Mouse (Mus musculus) olfactory bulb, adult 2 months (tissue): ENCODE results near the gene Foxk1. TPM values are rescaled to one million over a fixed set of nuclear protein-coding genes. Genes with fewer than 3 reads are reported as not detected.

Source experiments
- H3K27ac ChIP-seq: fragments of 200-500 bp; 2 replicates; pipeline ENCODE4 v1.5.1; 2012; ENCODE audit warnings: low read depth, low read length; ENCODE audit not compliant: insufficient read depth
- H3K4me1 ChIP-seq: fragments of 200-500 bp; 2 replicates; pipeline ENCODE4 v1.6.1; 2012; ENCODE audit warnings: low read length; ENCODE audit not compliant: control insufficient read depth, insufficient read depth
- H3K4me3 ChIP-seq: fragments of 200-500 bp; 2 replicates; pipeline ENCODE4 v1.5.1; 2012; ENCODE audit warnings: mild to moderate bottlenecking, low read depth, low read length, moderate library complexity; ENCODE audit not compliant: insufficient read depth
- CTCF ChIP-seq: fragments of 200-500 bp; IDR thresholded peaks from 2 replicates; pipeline ENCODE4 v1.5.1; 2012; ENCODE audit warnings: low read depth, mild to moderate bottlenecking, low read length, moderate library complexity; ENCODE audit not compliant: insufficient read depth
- POLR2A ChIP-seq: fragments of 200-500 bp; IDR thresholded peaks from 2 replicates; pipeline ENCODE4 v1.6.1; 2012; ENCODE audit warnings: mild to moderate bottlenecking, low read depth, low read length, moderate library complexity; ENCODE audit not compliant: insufficient read depth
- WGBS: fragments of 180-500 bp; shearing (Covaris S2); methylation state at CpG from one replicate; pipeline ENCODE4 v1.1.7; 2018; 5-methylcytosine and 5-hydroxymethylcytosine counted together
- polyA plus RNA-seq: library from polyadenylated mRNA; stranded (reverse); fragments of >200 nt; gene quantifications from 2 replicates; pipeline ENCODE4 v1.2.4, GENCODE M21; 2012; ENCODE audit warnings: low replicate concordance; ENCODE audit not compliant: missing spikeins, insufficient read depth, insufficient read length

The Foxk1 gene
- polyA plus RNA-seq, 1 experiment = not detected

GRCm38 (mm10) chr5:142370406-142371171, 30.7 kb upstream of the Foxk1 start:
- TF ChIP-seq CTCF (no peak), POLR2A (no peak)
- H3K4me1 ChIP-seq = peaks cover 9% of the 10 kb centered on the region; the same call in 1 of the 2 replicates
- H3K4me3 ChIP-seq = no peak overlapping the region
- no peak overlapping the region for H3K27ac ChIP-seq
- over 99% methylated on average over 4 of the region's 4 CpGs for WGBS

- no peak for TF ChIP-seq CTCF
- no peak for TF ChIP-seq POLR2A
- 39% methylated on average over 24 of the region's 24 CpGs for WGBS
- H3K4me3 ChIP-seq = no peak overlapping the region
- H3K27ac ChIP-seq = no peak overlapping the region
- H3K4me1 ChIP-seq = peaks cover 9% of the 10 kb centered on the region; the same call in 1 of the 2 replicates
These were observed 29.8 kb upstream of the Foxk1 start for GRCm38 (mm10) chr5:142371172-142372155.

DNA sequence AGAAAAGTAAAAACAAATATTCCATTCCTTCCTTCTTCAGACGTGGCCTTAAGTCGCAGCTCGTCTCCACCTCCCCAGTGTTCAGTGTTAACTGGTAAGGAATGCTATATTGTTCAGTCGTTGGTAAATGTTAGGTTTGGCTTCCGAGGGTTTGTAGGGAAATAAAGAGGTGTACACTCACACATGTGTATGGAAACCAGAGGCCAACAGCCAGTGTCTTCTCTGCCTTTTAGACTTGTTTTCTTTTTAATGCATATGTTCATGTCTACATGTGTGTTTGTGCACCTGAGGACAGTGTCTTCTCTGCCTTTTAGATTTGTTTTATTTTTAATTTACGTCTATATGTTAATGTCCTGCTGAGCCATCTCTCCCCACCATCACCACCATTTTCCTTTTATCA, 29.1 kb upstream of the Foxk1 start:
- WGBS = 60% methylated on average over 6 of the region's 6 CpGs
- Histone ChIP-seq H3K4me1 (peaks cover 8% of the 10 kb centered on the region; the same call in 1 of the 2 replicates), H3K4me3 (no peak overlapping the region), H3K27ac (no peak overlapping the region)
- no peak for TF ChIP-seq CTCF
- no peak for TF ChIP-seq POLR2A

GRCm38 (mm10) chr5:142374343-142374742, 27.0 kb upstream of the Foxk1 start:
- WGBS = 93% methylated on average over 9 of the region's 9 CpGs
- Histone ChIP-seq H3K27ac (no peak overlapping the region), H3K4me3 (no peak overlapping the region), H3K4me1 (peaks cover 8% of the 10 kb centered on the region; the same call in 1 of the 2 replicates)
- TF ChIP-seq POLR2A = no peak
- no peak for TF ChIP-seq CTCF

GRCm38 (mm10) chr5:142375641-142376040, 25.7 kb upstream of the Foxk1 start:
- H3K4me1 ChIP-seq = peaks cover 8% of the 10 kb centered on the region; the same call in 1 of the 2 replicates
- no peak for TF ChIP-seq CTCF
- TF ChIP-seq POLR2A = no peak
- no peak overlapping the region for H3K27ac ChIP-seq
- WGBS = 93% methylated on average over 5 of the region's 5 CpGs
- no peak overlapping the region for H3K4me3 ChIP-seq

GRCm38 (mm10) chr5:142376071-142376470, 25.2 kb upstream of the Foxk1 start:
- no peak overlapping the region for H3K4me3 ChIP-seq
- H3K4me1 ChIP-seq = peaks cover 8% of the 10 kb centered on the region; the same call in 1 of the 2 replicates
- WGBS = 77% methylated on average over 6 of the region's 6 CpGs
- TF ChIP-seq CTCF (no peak), POLR2A (no peak)
- H3K27ac ChIP-seq = no peak overlapping the region

GRCm38 (mm10) chr5:142378068-142378467, 23.2 kb upstream of the Foxk1 start:
- H3K27ac ChIP-seq = no peak overlapping the region

GRCm38 (mm10) chr5:142380491-142380890, 20.8 kb upstream of the Foxk1 start:
- no peak overlapping the region for H3K27ac ChIP-seq
- 56% methylated on average over 6 of the region's 6 CpGs for WGBS
- H3K4me1 ChIP-seq = peaks cover 11% of the 10 kb centered on the region
- TF ChIP-seq POLR2A = no peak
- TF ChIP-seq CTCF = no peak
- H3K4me3 ChIP-seq = no peak overlapping the region

More at GRCm38 (mm10) chr5:142378068-142378467, 23.2 kb upstream of the Foxk1 start:
- Histone ChIP-seq H3K4me1 (0 out of 2 replicates have a peak, but pooled peaks cover 2% of the 10 kb centered on the region), H3K4me3 (no peak overlapping the region)
- 90% methylated on average over 2 of the region's 2 CpGs for WGBS
- TF ChIP-seq POLR2A = no peak
- TF ChIP-seq CTCF = no peak
